Mouse (Mus musculus) midbrain, postnatal 0 days (tissue): ENCODE results near the gene Atp1a2. TPM values are rescaled to one million over a fixed set of nuclear protein-coding genes. Genes with fewer than 3 reads are reported as not detected.

Experiments
- ATAC-seq: fragments of 200-750 bp; cut with Nextera tagmentation; 2 replicates; pipeline ENCODE4 v1.8.0; 2017; ENCODE audit warnings: moderate number of reproducible peaks, mild to moderate bottlenecking, moderate TSS enrichment, moderate library complexity; ENCODE audit not compliant: low FRiP score
- DNase-seq: peaks from one replicate; pipeline ENCODE4 v3.0.0-alpha.2; 2015; ENCODE audit warnings: low spot score
- H3K27ac ChIP-seq: fragments of 300-500 bp; sonication (generic); 2 replicates; pipeline ENCODE4 v1.5.1; 2014; ENCODE audit warnings: low read depth, mild to moderate bottlenecking, low read length, mixed read lengths
- H3K27me3 ChIP-seq: fragments of 300-500 bp; sonication (generic); 2 replicates; pipeline ENCODE4 v1.6.1; 2014; ENCODE audit warnings: low read length, control low read depth, mixed read lengths; ENCODE audit not compliant: insufficient read depth
- H3K36me3 ChIP-seq: fragments of 300-500 bp; sonication (generic); 2 replicates; pipeline ENCODE4 v1.6.1; 2014; ENCODE audit warnings: low read length, control low read depth, mixed read lengths; ENCODE audit not compliant: insufficient read depth
- H3K4me1 ChIP-seq: fragments of 300-500 bp; sonication (generic); 2 replicates; pipeline ENCODE4 v1.6.1; 2014; ENCODE audit warnings: mild to moderate bottlenecking, control low read depth, antibody characterized with exemption, low read length, mixed read lengths; ENCODE audit not compliant: insufficient read depth
- H3K4me2 ChIP-seq: fragments of 300-500 bp; sonication (generic); 2 replicates; pipeline ENCODE4 v1.6.1; 2014; ENCODE audit warnings: low read depth, mild to moderate bottlenecking, low read length, mixed read lengths; ENCODE audit not compliant: poor library complexity, severe bottlenecking
- H3K4me3 ChIP-seq: fragments of 300-500 bp; sonication (generic); 2 replicates; pipeline ENCODE4 v1.5.1; 2014; ENCODE audit warnings: low read depth, mild to moderate bottlenecking, low read length, moderate library complexity
- H3K9ac ChIP-seq: fragments of 300-500 bp; sonication (generic); replicated peaks from 2 replicates; pipeline ENCODE4 v1.6.1; 2014; ENCODE audit warnings: mild to moderate bottlenecking, low read length, moderate library complexity, mixed read lengths; ENCODE audit not compliant: poor library complexity, severe bottlenecking
- H3K9me3 ChIP-seq: fragments of 300-500 bp; sonication (generic); 2 replicates; pipeline ENCODE4 v1.6.1; 2016; ENCODE audit warnings: low read length, control low read depth
- CTCF ChIP-seq: IDR thresholded peaks from 2 replicates; pipeline ENCODE4 v1.5.1; 2016; ENCODE audit warnings: antibody characterized with exemption, mild to moderate bottlenecking
- WGBS: fragments of 180-500 bp; shearing (Covaris S2); extraction: QIAGEN DNeasy Blood & Tissue Kit; methylation state at CpG from one replicate; pipeline ENCODE4 v1.1.7; 2014; 5-methylcytosine and 5-hydroxymethylcytosine counted together
- polyA plus RNA-seq: library from polyadenylated mRNA; unstranded; fragments of >200 nt; fragmentation: Nextera tagmentation; extraction: Ambion mirVana; gene quantifications from 2 replicates; pipeline ENCODE4 v1.2.1, GENCODE M21; 2015
- total RNA-seq: library from RNA; depleted of rRNA; stranded (reverse); fragments of >200 nt; gene quantifications from 2 replicates; pipeline ENCODE4 v1.2.3, GENCODE M21; 2014

Gene Atp1a2
- total and polyA plus RNA-seq, 2 experiments from 2014 or later: 94.4 to 398 TPM

DNA sequence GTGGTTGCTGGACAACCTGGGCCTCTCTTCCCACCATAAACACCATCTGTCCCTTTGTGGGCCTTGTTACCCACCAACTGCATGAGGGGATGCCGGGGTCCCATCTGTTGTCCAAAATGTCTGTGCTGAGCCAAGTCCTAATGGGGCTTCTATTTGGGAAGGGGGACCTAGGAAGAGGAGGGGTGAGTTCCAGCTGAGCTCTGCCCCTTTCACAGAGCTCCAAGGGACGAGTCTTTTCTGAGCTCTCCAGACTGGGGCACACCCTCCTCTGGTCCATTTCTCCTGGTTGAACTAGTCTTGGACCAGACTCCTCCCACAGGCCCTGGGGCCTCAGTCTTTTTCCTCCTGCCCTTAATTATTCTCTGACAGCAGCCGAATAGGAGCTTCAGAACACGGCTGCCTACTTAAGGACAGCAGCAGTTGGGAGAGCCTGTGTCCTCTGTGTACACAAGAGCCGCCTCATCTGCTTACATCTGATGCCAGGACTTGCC lies 22.1 kb upstream of the Atp1a2 start:
- H3K36me3 ChIP-seq: peaks cover 20% of the 10 kb centered on the region
- no peaks in the 10 kb centered on the region for H3K4me1 ChIP-seq
- no peak overlapping the region for H3K4me3 ChIP-seq
- H3K27ac ChIP-seq: no peak overlapping the region
- DNase-seq: peak; percentile 68
- H3K27me3 ChIP-seq: no peaks in the 10 kb centered on the region
- TF ChIP-seq CTCF: no peak
- no peaks in the 10 kb centered on the region for H3K9me3 ChIP-seq
- 31% methylated on average over 5 of the region's 5 CpGs for WGBS
- no peak overlapping the region for H3K9ac ChIP-seq
- no peak for ATAC-seq
- no peak overlapping the region for H3K4me2 ChIP-seq

DNA sequence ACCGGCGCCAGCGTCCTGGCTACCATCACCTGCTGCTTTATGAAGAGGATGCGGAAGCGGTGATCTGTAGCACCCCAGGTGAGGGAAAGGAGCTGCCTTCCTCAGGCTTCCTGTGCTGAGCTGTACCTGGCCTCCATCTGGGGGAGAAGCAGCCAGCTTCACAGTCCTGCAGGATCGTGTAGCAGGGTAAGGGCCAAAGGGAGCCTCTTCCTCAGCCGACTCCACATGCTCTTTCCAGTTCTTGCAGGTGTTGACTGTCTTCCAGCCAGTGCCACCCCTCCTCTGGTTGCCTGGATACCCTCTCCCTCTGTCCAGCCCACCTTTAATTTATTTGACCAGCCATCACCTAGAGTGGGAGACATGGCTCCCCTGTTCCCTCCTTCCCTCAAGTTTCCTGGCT lies 21.5 kb upstream of the Atp1a2 start:
- H3K27ac ChIP-seq: no peak overlapping the region
- DNase-seq (no peak), ATAC-seq (no peak)
- H3K27me3 ChIP-seq: no peaks in the 10 kb centered on the region
- no peak overlapping the region for H3K4me3 ChIP-seq
- peaks cover under 1% of the 10 kb centered on the region; the same call in 1 of the 2 replicates for H3K4me1 ChIP-seq
- H3K4me2 ChIP-seq: no peak overlapping the region
- H3K36me3 ChIP-seq: peaks cover 20% of the 10 kb centered on the region
- no peak overlapping the region for H3K9ac ChIP-seq
- no peaks in the 10 kb centered on the region for H3K9me3 ChIP-seq
- WGBS: 76% methylated on average over 7 of the region's 7 CpGs
- no peak for TF ChIP-seq CTCF

DNA sequence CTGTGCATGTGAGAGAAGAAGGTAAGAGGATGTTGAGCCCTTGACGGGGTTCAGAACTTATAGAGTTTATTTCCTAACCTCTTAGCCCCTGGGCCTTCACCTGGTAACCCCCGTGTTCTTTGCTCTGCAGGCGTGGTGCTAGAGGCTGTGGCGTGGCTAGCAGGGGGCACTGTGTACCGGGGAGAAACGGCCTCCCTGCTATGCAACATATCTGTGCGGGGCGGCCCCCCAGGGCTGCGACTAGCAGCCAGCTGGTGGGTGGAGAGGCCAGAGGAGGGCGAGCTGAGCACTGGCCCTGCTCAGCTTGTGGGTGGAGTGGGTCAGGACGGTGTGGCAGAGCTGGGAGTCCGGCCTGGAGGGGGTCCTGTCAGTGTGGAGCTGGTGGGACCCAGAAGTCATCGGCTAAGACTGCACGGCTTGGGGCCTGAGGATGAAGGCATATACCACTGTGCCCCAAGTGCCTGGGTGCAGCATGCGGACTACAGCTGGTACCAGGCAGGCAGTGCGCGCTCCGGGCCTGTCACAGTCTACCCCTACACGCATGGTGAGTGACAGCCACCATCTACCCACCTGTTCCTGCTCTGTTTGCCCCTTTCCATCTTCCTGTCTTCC lies 20.7 kb upstream of the Atp1a2 start:
- no peak for TF ChIP-seq CTCF
- no peak for DNase-seq
- H3K27me3 ChIP-seq: no peaks in the 10 kb centered on the region
- 80% methylated on average over 19 of the region's 19 CpGs for WGBS
- H3K4me2 ChIP-seq: no peak overlapping the region
- no peak overlapping the region for H3K9ac ChIP-seq
- no peak overlapping the region for H3K27ac ChIP-seq
- ATAC-seq: no peak
- H3K9me3 ChIP-seq: no peaks in the 10 kb centered on the region
- no peak overlapping the region for H3K4me3 ChIP-seq
- peaks cover 20% of the 10 kb centered on the region for H3K36me3 ChIP-seq
- peaks cover 4% of the 10 kb centered on the region; the same call in 1 of the 2 replicates for H3K4me1 ChIP-seq

DNA sequence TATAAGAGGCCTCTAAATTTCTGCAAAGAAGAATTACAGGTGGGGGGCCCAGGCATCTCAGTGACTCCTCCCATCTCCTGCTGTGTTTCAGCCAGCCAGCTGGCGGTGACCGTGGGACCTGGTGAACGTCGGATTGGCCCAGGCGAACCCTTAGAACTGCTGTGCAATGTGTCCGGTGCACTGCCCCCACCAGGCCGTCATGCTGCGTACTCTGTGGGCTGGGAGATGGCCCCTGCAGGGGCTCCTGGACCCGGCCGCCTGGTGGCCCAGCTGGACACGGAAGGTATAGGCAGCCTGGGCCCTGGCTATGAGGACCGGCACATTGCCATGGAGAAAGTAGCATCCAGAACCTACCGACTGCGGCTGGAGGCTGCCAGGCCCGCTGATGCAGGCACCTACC lies 20.1 kb upstream of the Atp1a2 start:
- Histone ChIP-seq H3K36me3 (peaks cover 20% of the 10 kb centered on the region), H3K4me1 (peaks cover 4% of the 10 kb centered on the region; the same call in 1 of the 2 replicates), H3K9ac (no peak overlapping the region), H3K27me3 (no peaks in the 10 kb centered on the region), H3K27ac (no peak overlapping the region), H3K4me2 (no peak overlapping the region), H3K4me3 (no peak overlapping the region), H3K9me3 (no peaks in the 10 kb centered on the region)
- ATAC-seq (no peak), DNase-seq (no peak)
- WGBS: 55% methylated on average over 15 of the region's 15 CpGs
- TF ChIP-seq CTCF: peak; percentile 8; the same call in 1 of the 2 replicates

DNA sequence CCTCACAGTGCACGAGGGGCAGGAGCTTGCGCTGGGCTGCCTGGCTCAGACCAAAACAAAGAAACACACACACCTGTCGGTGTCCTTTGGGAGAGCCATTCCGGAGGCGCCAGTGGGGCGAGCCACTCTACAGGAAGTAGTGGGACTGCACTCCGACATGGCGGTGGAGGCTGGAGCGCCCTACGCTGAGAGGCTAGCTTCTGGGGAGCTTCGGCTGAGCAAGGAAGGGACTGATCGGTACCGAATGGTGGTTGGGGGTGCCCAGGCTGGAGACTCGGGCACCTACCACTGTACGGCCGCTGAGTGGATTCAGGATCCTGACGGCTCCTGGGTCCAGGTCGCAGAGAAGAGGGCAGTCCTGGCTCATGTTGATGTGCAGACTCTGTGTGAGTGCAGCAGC lies 19.6 kb upstream of the Atp1a2 start:
- no peak overlapping the region for H3K27ac ChIP-seq
- WGBS: 67% methylated on average over 18 of the region's 18 CpGs
- H3K4me2 ChIP-seq: no peak overlapping the region
- H3K4me3 ChIP-seq: no peak overlapping the region
- 0 out of 2 replicates have a peak overlapping the region, but pooled peaks have one; percentile 13 for H3K9ac ChIP-seq
- DNase-seq: no peak
- no peaks in the 10 kb centered on the region for H3K27me3 ChIP-seq
- H3K9me3 ChIP-seq: no peaks in the 10 kb centered on the region
- H3K4me1 ChIP-seq: peaks cover 4% of the 10 kb centered on the region; the same call in 1 of the 2 replicates
- TF ChIP-seq CTCF: no peak
- H3K36me3 ChIP-seq: peaks cover 20% of the 10 kb centered on the region
- ATAC-seq: no peak

DNA sequence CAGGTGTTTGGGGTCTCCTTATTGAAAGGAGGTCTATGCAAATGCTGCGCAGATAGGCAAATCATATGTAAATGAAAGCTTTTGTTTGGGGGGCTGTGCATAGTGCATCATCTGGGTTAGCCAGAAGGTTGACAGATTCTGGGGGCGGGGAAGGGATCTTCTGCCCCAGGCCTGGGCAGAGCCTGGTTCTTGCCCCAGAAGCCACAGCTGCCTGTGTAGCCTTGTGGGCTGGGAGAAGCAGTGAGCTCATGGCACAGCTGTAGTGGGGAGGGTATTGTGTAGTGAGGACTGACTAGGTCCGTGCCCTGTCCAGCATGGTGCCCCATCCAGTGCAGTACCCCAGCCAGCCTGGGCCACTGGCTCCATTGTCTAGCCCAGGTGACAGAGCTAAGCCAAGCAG lies 17.0 kb upstream of the Atp1a2 start:
- H3K27me3 ChIP-seq: no peaks in the 10 kb centered on the region
- H3K9ac ChIP-seq: 0 out of 2 replicates have a peak overlapping the region, but pooled peaks have one; percentile 19
- H3K4me1 ChIP-seq: peaks cover 4% of the 10 kb centered on the region; the same call in 1 of the 2 replicates
- WGBS: 18% methylated on average over 3 of the region's 3 CpGs
- H3K27ac ChIP-seq: no peak overlapping the region
- no peak for TF ChIP-seq CTCF
- no peak overlapping the region for H3K4me3 ChIP-seq
- no peak for ATAC-seq
- no peaks in the 10 kb centered on the region for H3K9me3 ChIP-seq
- no peak for DNase-seq
- peak overlapping the region; percentile 5; the same call in 1 of the 2 replicates for H3K4me2 ChIP-seq
- peaks cover 20% of the 10 kb centered on the region for H3K36me3 ChIP-seq
